Mouse (Mus musculus) layer of hippocampus, adult 2 months (tissue): ENCODE measurements around the gene Gnai1. TPM values are rescaled to one million over a fixed set of nuclear protein-coding genes. Genes with fewer than 3 reads are reported as not detected.
A peak's percentile ranks its signal among the peaks of the same experiment; 100 is the strongest.
"Not testable (repeated sequence)": the region's sequence is repeated elsewhere in the genome, so short reads cannot be mapped to it uniquely, and the experiment has no call there.

Experiments used
- DNase-seq, 2 experiments: peaks; one replicate each; pipeline ENCODE4 v3.0.0; 2022; ENCODE audit warnings: low spot score in 2 of 2
- H3K27ac ChIP-seq: fragments of 200-600 bp; 2 replicates; pipeline ENCODE4 v1.8.1; 2022
- H3K4me3 ChIP-seq: fragments of 200-600 bp; 2 replicates; pipeline ENCODE4 v1.8.1; 2022; ENCODE audit warnings: mild to moderate bottlenecking
- CTCF ChIP-seq: fragments of 200-600 bp; conservative IDR thresholded peaks from 2 replicates; pipeline ENCODE4 v1.8.1; 2022; ENCODE audit warnings: antibody characterized with exemption, mild to moderate bottlenecking, moderate library complexity
- long read RNA-seq, 2 experiments: library from polyadenylated mRNA; stranded (forward); transcript quantifications; one replicate each; pipeline ENCODE4 v2.0.0; 2021; ENCODE audit warnings: borderline mapping rate in 2 of 2
- total RNA-seq, 2 experiments: library from RNA; stranded (reverse); gene quantifications; 2 replicates each; pipeline ENCODE4 v1.2.3; 2021

The Gnai1 gene
- total RNA-seq, result 100 to 1,000 TPM; 145 to 158 TPM
- long read RNA-seq, experiment 1, transcript Gnai1-201 (8 exons, 3,135 nt), result major isoform, 256 of 277 reads
- long read RNA-seq, experiment 1, partial matches to known transcripts, result 14 of 277 reads
- long read RNA-seq, experiment 1, other reads (novel, unspliced or antisense), result 7 of 277 reads
- long read RNA-seq, experiment 2, transcript Gnai1-201 (8 exons, 3,135 nt), result major isoform, 284 of 299 reads
- long read RNA-seq, experiment 2, partial matches to known transcripts, result 9 of 299 reads
- long read RNA-seq, experiment 2, other reads (novel, unspliced or antisense), result 6 of 299 reads

DNA sequence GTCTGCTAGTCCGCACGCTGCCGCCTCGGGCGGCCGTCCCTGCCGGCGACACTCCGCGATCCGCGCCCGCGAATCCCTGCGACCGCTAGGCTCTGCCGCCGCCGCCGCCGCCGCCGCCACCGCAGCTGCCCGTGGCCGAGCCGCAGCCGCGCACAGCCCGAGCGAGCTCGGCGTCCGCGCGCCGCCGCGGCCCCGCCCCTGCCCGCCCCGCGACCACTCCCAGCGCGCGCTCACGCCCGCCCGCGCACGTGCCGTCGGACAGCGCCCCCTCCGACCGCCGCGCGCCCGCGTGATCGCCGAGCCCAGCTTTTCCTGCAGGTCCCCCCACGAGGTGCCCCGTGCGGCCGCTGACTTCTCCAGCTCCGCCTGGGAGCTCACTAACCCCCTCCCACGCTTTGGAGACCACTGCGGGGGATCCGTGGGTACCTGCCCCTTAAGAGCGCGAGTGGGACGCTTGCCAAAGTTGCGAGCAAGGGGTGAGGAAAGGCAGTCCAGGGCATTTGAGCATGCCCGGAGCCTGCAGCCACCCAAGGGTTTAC is at the start of gene Gnai1:
TSS of gene Gnai1 (minus strand) at position 75 of the 539 bp plus-strand sequence.
- H3K27ac ChIP-seq, result peak within 1 kb of the TSS; percentile 95
- DNase-seq, result peak; percentile 46 to 71
- TF ChIP-seq CTCF, result peak; percentile 61
- H3K4me3 ChIP-seq, result peak within 1 kb of the TSS; percentile 91

DNA sequence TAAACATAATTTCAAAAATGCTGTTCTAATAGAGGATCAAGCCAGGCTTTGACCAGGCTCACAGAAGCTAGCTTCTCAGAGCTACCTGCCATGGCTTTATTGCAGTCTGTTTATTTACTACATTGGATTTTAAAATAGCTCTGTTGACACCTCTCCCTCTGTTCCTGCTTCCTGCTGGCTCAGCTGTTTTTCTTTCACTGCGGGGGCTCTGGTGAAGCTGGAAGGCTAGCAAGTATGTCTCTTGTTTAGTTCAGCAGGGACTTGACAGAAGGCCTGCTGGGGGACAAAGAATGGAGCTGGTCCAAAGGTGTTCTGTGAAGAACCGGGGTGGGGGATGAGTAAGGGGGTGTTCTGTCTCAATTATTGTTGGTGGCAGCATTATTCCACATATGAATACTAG is 7.7 kb upstream of the Gnai1 start:
- no peak for TF ChIP-seq CTCF
- Histone ChIP-seq H3K4me3 (no peak overlapping the region), H3K27ac (no peak overlapping the region)

DNA sequence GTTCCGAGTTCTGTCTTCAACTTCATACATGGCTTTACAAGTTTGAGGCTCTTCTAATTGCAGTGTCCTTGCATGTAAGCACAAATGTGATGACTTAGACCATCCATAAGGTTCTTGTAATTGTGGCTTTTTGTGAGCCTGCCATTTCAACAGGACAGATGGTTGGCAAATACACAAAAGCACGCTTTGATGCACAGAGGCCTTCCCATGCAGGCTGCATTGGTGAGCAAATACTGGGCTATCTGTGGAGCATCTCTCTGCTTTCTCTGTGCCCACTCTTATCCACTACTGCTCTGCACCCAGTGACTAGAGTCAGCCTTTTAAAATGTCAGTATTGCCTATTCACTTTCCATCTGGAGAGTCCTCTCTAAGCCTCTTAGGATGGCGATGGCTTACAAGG is 5.3 kb upstream of the Gnai1 start:
- Histone ChIP-seq H3K27ac (no peak overlapping the region), H3K4me3 (no peak overlapping the region)
- DNase-seq, result no peak
- no peak for TF ChIP-seq CTCF

More for the DNA sequence above, 7.7 kb upstream of the Gnai1 start:
- DNase-seq, result no peak

DNA sequence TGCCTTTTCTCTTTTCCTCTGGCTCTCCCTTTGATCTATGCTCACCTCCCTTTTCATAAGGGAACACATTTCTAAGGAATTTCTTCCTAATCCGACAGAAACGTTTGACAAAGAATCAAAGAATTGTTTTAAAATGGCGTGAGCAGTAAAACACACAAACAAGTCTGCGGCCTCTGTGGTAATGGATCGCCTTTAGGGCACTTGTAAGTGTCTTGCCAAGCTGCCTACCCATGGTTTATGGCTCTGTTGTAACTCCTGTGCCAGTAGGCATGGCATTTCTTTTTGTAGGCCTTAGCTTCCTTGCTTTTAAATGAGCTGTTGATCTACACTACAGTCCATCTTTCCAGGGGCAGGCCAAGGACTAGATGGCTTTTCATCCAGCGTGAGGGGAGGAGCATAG is 801 bp upstream of the Gnai1 start:
- no peak for TF ChIP-seq CTCF
- Histone ChIP-seq H3K27ac (peak overlapping the region; percentile 86), H3K4me3 (peak overlapping the region; percentile 91)
- DNase-seq, result no peak

DNA sequence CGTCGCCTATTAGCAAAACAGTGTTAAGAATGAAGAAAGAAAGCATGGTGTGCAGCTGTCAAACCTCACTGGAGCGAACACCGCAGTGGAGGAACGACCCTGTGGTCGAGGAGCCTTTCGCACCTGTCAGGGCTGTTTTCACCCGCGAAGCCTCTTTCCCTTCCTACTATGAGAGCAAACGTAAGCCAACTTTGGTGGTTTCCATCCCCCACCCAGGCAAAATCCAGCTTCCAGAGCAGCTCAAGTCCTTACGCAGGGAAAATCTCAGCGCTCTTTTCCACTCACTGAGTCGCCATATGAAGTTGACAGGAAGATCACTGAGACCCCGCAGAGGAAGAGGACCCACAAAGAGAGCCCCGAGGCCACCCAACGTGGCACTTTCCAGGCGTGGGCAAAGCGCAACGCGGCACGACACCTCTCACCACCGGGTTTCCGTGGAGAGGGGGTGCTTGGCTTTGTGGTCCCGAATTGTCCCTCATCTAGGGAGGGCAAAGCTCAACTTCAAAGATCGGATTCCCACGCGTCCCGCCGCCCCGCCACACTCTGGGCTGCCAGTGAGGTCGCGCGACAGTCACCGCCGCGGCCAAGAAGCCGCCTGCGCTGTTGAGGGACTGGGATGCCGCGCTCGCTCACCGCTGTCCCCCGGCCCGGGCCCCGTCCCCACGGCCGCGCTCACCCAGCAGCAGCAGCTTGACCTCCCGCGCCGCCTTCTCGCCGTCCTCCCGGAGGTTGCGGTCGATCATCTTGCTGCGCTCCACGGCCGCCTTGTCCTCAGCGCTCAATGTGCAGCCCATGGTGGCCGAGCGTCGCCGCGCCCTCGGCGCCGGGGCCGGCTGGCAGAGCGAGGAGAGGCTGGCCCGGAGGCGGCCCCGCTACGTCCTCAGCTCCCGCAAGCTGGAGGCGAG is 527 bp downstream of the Gnai1 start:
- DNase-seq, result peak in 1 of 2 experiments; percentile 52
- no peak for TF ChIP-seq CTCF

DNA sequence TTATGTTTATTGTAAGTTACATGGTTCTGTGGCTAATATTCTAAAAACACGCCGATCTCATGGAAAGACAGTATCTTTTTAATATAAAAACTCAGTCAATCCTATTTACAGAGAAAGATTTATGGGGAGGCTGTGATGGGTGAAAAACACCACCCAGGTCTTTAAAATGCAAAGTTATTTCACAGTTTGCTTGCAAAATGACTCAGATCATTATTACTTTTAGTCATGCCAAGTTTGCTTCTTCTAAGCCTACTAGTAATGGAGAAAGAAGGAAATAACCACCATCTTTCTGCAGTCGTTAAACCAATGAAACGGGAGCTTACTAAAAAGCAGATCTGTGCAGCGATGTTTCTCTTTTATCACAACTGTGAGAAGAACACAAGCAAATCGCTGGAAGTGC is 1.4 kb downstream of the Gnai1 start:
- Histone ChIP-seq H3K4me3 (peak overlapping the region; percentile 91), H3K27ac (peak overlapping the region; percentile 95)
- DNase-seq, result no peak
- no peak for TF ChIP-seq CTCF

More for the DNA sequence above, 527 bp downstream of the Gnai1 start:
- Histone ChIP-seq H3K27ac (peak overlapping the region; percentile 95), H3K4me3 (peak overlapping the region; percentile 91)

DNA sequence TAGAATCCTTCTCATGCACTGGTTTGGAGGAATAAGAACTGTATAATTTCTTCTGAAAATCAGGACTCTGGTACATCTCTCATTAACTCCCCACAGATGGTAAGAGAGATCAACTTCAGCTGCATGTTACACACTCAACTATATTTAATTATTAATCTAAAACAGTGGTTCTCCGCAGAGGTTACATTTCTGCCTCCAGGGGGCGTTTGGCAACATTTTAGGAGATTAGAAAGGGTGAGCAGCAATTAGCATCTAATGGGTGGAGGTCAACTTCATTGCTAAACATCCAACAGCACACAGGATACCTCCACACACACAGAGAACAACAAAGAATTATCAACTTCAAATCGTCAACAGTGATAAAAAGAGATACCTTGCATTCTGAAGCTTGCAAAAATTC is 2.0 kb downstream of the Gnai1 start:
- peak; percentile 38 to 50 for DNase-seq
- H3K4me3 ChIP-seq, result peak overlapping the region; percentile 91
- peak; percentile 82 for TF ChIP-seq CTCF
- peak overlapping the region; percentile 95 for H3K27ac ChIP-seq

DNA sequence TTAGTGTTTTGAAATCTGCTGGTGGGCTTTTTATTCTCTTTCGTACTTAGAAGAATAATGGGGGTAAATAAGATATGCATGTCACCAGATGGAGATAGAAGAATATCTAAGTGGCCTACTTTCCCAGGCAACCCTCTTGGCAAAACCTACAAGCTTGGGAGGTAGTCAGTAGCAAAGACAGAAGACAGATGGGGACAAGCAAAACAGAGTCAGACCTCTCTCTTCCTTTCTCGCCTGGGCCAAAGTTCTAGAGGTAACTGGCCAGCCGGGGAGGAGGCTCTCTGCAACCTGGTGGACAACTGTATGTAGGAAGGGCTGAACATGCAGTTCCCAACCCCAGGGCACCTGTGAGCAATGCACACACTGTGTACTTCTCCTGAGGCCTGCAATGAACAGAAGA is 12.9 kb downstream of the Gnai1 start:
- H3K27ac ChIP-seq, result no peak overlapping the region
- DNase-seq, result no peak
- no peak overlapping the region for H3K4me3 ChIP-seq
- no peak for TF ChIP-seq CTCF

DNA sequence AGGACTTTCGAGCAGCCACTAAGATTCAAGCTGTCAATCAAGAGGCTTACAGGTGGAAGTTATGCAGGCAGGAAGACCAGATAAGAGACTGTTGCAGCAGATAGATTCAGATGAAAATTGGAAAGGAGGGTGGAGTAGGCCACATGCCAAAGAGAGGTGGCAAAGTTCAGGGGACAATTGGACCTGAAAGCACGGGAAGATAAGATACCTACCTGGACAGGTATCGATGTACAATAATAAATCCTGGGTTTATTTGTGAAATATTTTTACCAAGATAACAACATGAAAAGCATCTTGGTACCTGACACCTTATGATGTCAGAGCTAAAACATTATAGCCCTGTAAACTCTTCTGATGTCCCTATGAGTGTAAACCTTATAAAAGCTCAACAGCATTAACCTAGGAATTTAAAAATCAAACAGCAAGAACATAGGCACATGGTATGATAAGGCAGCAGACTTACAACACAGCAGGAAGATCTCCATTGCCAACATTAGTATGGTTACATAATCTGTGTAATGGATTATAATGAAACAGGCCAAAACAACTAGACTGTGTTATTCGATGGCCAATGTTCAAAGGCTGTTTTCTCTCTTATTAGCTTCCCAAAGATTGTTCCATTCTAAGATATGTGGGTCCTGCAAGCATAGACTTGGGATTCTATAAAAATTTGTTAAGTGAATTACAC is 16.6 kb downstream of the Gnai1 start:
- no peak for TF ChIP-seq CTCF
- no peak for DNase-seq
- H3K4me3 ChIP-seq, result no peak overlapping the region
- H3K27ac ChIP-seq, result no peak overlapping the region; the same call in 1 of the 2 replicates

DNA sequence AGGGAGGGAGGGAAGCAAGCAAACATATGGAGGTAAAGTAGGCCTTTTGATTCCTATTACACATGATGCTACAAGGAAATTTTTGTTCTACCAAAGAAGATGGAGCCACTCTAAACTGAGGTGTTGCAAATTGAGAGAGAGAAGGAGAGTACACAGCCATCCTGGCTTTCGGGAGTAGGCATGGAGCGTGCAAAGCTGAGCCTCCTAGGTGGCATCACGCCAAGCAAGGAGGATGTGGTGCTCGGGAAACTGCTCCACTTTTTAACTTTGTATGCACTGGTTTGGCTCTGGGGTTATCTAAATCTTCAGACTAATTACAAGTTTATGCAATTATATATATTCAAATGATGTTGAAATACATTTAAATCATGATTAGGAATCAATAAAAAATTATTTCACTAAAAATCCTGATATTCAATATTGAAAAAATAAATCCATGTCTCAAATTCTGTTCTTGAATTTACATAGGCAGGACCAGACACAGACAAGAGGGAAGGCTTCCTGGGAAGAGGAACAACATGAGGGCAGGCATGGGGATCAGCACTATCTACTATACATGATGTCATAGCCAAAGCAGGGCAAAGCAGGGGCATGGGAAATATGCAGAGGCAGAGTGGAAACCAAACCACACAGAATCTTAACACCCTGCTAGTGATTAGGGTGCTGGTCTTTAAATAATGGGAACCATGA is 17.2 kb downstream of the Gnai1 start:
- no peak for DNase-seq

DNA sequence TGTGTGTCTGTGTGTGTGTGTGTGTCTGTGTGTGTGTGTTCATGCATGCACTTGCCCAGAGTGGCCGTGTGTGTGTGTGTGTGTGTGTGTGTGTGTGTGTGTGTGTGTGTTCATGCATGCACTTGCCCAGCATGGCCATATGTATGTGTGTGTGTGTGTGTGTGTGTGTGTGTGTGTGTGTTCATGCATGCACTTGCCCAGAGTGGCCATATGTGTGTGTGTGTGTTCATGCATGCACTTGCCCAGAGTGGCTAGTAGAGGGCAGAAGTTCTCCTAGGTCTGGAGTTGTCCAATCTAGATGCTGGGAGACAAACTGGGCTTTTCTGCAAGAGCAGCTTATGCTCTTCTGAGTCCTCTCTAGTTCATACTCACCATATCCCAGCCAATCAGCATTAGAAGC is 18.3 kb downstream of the Gnai1 start:
- DNase-seq, H3K27ac ChIP-seq, H3K4me3 ChIP-seq: not testable (repeated sequence)

More for the DNA sequence above, 17.2 kb downstream of the Gnai1 start:
- TF ChIP-seq CTCF, result no peak
- Histone ChIP-seq H3K4me3 (no peak overlapping the region), H3K27ac (no peak overlapping the region)

DNA sequence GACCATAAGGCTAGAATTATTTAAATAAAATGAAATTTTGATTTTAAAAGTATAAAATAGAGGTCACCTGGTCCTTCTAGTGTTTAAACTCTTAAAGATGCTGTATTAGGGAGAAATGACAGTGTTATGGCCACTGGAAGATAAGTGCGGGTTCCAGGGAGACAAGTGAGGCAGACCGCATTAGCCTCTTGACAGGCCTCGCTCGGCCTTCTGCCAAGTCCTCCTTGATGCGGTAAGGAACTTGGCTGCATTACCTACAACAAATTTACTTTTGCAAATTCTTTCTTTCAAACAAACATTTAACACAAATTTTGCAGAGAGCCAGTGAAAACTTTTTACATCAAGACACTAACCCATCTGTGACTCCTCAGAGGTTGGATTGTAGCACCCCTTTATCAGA is 27.9 kb downstream of the Gnai1 start:
- DNase-seq, result no peak
- Histone ChIP-seq H3K27ac (no peak overlapping the region), H3K4me3 (no peak overlapping the region)
- TF ChIP-seq CTCF, result no peak

DNA sequence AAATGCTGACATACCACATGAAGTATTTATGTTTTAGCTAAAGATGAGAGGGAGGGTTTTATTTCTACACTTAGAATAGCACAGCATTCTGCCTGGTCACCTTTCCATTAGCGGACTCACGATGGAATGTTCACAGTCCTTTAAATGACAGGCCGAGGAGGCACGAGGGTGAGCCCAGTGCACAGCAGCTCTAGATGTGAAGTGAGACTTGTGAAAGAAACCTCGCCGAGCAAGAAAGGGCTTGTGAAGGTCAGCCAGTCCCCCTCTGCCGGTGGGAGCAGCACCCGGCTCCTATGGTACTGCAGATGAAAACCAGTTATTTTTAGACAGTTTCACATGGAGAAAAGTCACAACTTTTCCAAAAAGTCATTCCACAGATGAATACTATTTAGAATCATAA is 29.4 kb downstream of the Gnai1 start:
- no peak overlapping the region for H3K4me3 ChIP-seq
- H3K27ac ChIP-seq, result no peak overlapping the region; the same call in 1 of the 2 replicates
- DNase-seq, result no peak
- peak; percentile 24; the same call in 1 of the 2 replicates for TF ChIP-seq CTCF
